Mouse (Mus musculus): ENCODE results near the gene Dus3l. TPM values are rescaled to one million over a fixed set of nuclear protein-coding genes. Genes with fewer than 3 reads are reported as not detected.

The Dus3l gene
- polyA plus RNA-seq, 1 experiment from 2014 or later, result 76.9 TPM

GRCm38 (mm10) chr17:56777568-56777967 is 13.0 kb downstream of the Dus3l start:
- H3K27me3 ChIP-seq (ENCODE audit: control insufficient read depth, insufficient read depth, low read length), result no peaks in the 10 kb centered on the region
- H3K9ac ChIP-seq, result no peak overlapping the region
- 93% methylated on average over 11 of the region's 11 CpGs for WGBS
- no peak overlapping the region for H3K4me2 ChIP-seq (replicated peaks)
- H3K4me1 ChIP-seq (replicated peaks; ENCODE audit: control insufficient read depth, insufficient read depth, low read length), result no peaks in the 10 kb centered on the region
- H3K4me3 ChIP-seq (replicated peaks; ENCODE audit: low read length), result no peak overlapping the region
- no peaks in the 10 kb centered on the region for H3K9me3 ChIP-seq (ENCODE audit: control insufficient read depth, low read length)
- no peak for DNase-seq (ENCODE audit: low spot score)
- no peak overlapping the region for H3K27ac ChIP-seq
- no peak for ATAC-seq (ENCODE audit: low FRiP score)
- 0 out of 2 replicates have a peak, but pooled peaks cover 17% of the 10 kb centered on the region for H3K36me3 ChIP-seq (replicated peaks; ENCODE audit: control insufficient read depth, insufficient read depth)

- no peak for DNase-seq (ENCODE audit: low spot score)
- H3K4me2 ChIP-seq (replicated peaks), result no peak overlapping the region
- no peaks in the 10 kb centered on the region for H3K9me3 ChIP-seq (ENCODE audit: control insufficient read depth, low read length)
- no peak overlapping the region for H3K9ac ChIP-seq
- 0 out of 2 replicates have a peak, but pooled peaks cover 17% of the 10 kb centered on the region for H3K36me3 ChIP-seq (replicated peaks; ENCODE audit: control insufficient read depth, insufficient read depth)
- H3K27me3 ChIP-seq (ENCODE audit: control insufficient read depth, insufficient read depth, low read length), result no peaks in the 10 kb centered on the region
- H3K4me3 ChIP-seq (replicated peaks; ENCODE audit: low read length), result no peak overlapping the region
- no peak overlapping the region for H3K27ac ChIP-seq
- no peaks in the 10 kb centered on the region for H3K4me1 ChIP-seq (replicated peaks; ENCODE audit: control insufficient read depth, insufficient read depth, low read length)
- WGBS, result 55% methylated on average over 3 of the region's 3 CpGs
- no peak for ATAC-seq (ENCODE audit: low FRiP score)
Observed at GRCm38 (mm10) chr17:56778779-56779362, 14.3 kb downstream of the Dus3l start.

- Histone ChIP-seq H3K9me3 (ENCODE audit: control insufficient read depth, low read length) (no peaks in the 10 kb centered on the region), H3K4me1 (replicated peaks; ENCODE audit: control insufficient read depth, insufficient read depth, low read length) (no peaks in the 10 kb centered on the region), H3K36me3 (replicated peaks; ENCODE audit: control insufficient read depth, insufficient read depth) (0 out of 2 replicates have a peak, but pooled peaks cover 17% of the 10 kb centered on the region), H3K4me3 (replicated peaks; ENCODE audit: low read length) (no peak overlapping the region), H3K27me3 (ENCODE audit: control insufficient read depth, insufficient read depth, low read length) (no peaks in the 10 kb centered on the region), H3K9ac (no peak overlapping the region), H3K27ac (no peak overlapping the region), H3K4me2 (replicated peaks) (no peak overlapping the region)
- DNase-seq (ENCODE audit: low spot score) (no peak), ATAC-seq (ENCODE audit: low FRiP score) (no peak)
- WGBS, result 88% methylated on average over 13 of the region's 13 CpGs
Observed at GRCm38 (mm10) chr17:56780291-56780978, 15.9 kb downstream of the Dus3l start.

- WGBS, result 76% methylated on average over 3 of the region's 3 CpGs
- no peak overlapping the region for H3K27ac ChIP-seq
- no peak for DNase-seq (ENCODE audit: low spot score)
- H3K4me3 ChIP-seq (replicated peaks; ENCODE audit: low read length), result no peak overlapping the region
- no peaks in the 10 kb centered on the region for H3K4me1 ChIP-seq (replicated peaks; ENCODE audit: control insufficient read depth, insufficient read depth, low read length)
- no peaks in the 10 kb centered on the region for H3K27me3 ChIP-seq (ENCODE audit: control insufficient read depth, insufficient read depth, low read length)
- H3K4me2 ChIP-seq (replicated peaks), result no peak overlapping the region
- no peaks in the 10 kb centered on the region for H3K36me3 ChIP-seq (replicated peaks; ENCODE audit: control insufficient read depth, insufficient read depth)
- ATAC-seq (ENCODE audit: low FRiP score), result no peak
- H3K9me3 ChIP-seq (ENCODE audit: control insufficient read depth, low read length), result no peaks in the 10 kb centered on the region
- H3K9ac ChIP-seq, result no peak overlapping the region
Observed at GRCm38 (mm10) chr17:56788886-56789285, 24.3 kb downstream of the Dus3l start.

GRCm38 (mm10) chr17:56789286-56789685 is 24.7 kb downstream of the Dus3l start:
- H3K4me2 ChIP-seq (replicated peaks), result no peak overlapping the region
- DNase-seq (ENCODE audit: low spot score), result no peak
- H3K4me3 ChIP-seq (replicated peaks; ENCODE audit: low read length), result no peak overlapping the region
- H3K27ac ChIP-seq, result no peak overlapping the region
- no peaks in the 10 kb centered on the region for H3K27me3 ChIP-seq (ENCODE audit: control insufficient read depth, insufficient read depth, low read length)
- no peaks in the 10 kb centered on the region for H3K4me1 ChIP-seq (replicated peaks; ENCODE audit: control insufficient read depth, insufficient read depth, low read length)
- no peaks in the 10 kb centered on the region for H3K9me3 ChIP-seq (ENCODE audit: control insufficient read depth, low read length)
- WGBS, result 91% methylated on average over 6 of the region's 6 CpGs
- H3K36me3 ChIP-seq (replicated peaks; ENCODE audit: control insufficient read depth, insufficient read depth), result no peaks in the 10 kb centered on the region
- ATAC-seq (ENCODE audit: low FRiP score), result no peak
- no peak overlapping the region for H3K9ac ChIP-seq

GRCm38 (mm10) chr17:56792588-56792987 is 28.0 kb downstream of the Dus3l start:
- Histone ChIP-seq H3K4me3 (replicated peaks; ENCODE audit: low read length) (no peak overlapping the region), H3K9ac (no peak overlapping the region), H3K27me3 (ENCODE audit: control insufficient read depth, insufficient read depth, low read length) (no peaks in the 10 kb centered on the region), H3K36me3 (replicated peaks; ENCODE audit: control insufficient read depth, insufficient read depth) (no peaks in the 10 kb centered on the region), H3K27ac (no peak overlapping the region), H3K4me2 (replicated peaks) (no peak overlapping the region), H3K9me3 (ENCODE audit: control insufficient read depth, low read length) (no peaks in the 10 kb centered on the region), H3K4me1 (replicated peaks; ENCODE audit: control insufficient read depth, insufficient read depth, low read length) (no peaks in the 10 kb centered on the region)
- ATAC-seq (ENCODE audit: low FRiP score) (no peak), DNase-seq (ENCODE audit: low spot score) (no peak)
- 76% methylated on average over 3 of the region's 3 CpGs for WGBS

GRCm38 (mm10) chr17:56793614-56794319 is 29.2 kb downstream of the Dus3l start:
- Histone ChIP-seq H3K4me2 (replicated peaks) (no peak overlapping the region), H3K27ac (no peak overlapping the region), H3K4me3 (replicated peaks; ENCODE audit: low read length) (no peak overlapping the region), H3K36me3 (replicated peaks; ENCODE audit: control insufficient read depth, insufficient read depth) (no peaks in the 10 kb centered on the region), H3K9ac (no peak overlapping the region), H3K27me3 (ENCODE audit: control insufficient read depth, insufficient read depth, low read length) (no peaks in the 10 kb centered on the region), H3K9me3 (ENCODE audit: control insufficient read depth, low read length) (no peaks in the 10 kb centered on the region), H3K4me1 (replicated peaks; ENCODE audit: control insufficient read depth, insufficient read depth, low read length) (no peaks in the 10 kb centered on the region)
- 71% methylated on average over 6 of the region's 6 CpGs for WGBS
- no peak for ATAC-seq (ENCODE audit: low FRiP score)
- DNase-seq (ENCODE audit: low spot score), result no peak

- Histone ChIP-seq H3K4me1 (replicated peaks; ENCODE audit: control insufficient read depth, insufficient read depth, low read length) (0 out of 2 replicates have a peak, but pooled peaks cover 2% of the 10 kb centered on the region), H3K27ac (no peak overlapping the region), H3K9ac (no peak overlapping the region), H3K4me3 (replicated peaks; ENCODE audit: low read length) (no peak overlapping the region), H3K4me2 (replicated peaks) (no peak overlapping the region), H3K36me3 (replicated peaks; ENCODE audit: control insufficient read depth, insufficient read depth) (no peaks in the 10 kb centered on the region), H3K9me3 (ENCODE audit: control insufficient read depth, low read length) (no peaks in the 10 kb centered on the region), H3K27me3 (ENCODE audit: control insufficient read depth, insufficient read depth, low read length) (no peaks in the 10 kb centered on the region)
- DNase-seq (ENCODE audit: low spot score), result no peak
- 78% methylated on average over 3 of the region's 3 CpGs for WGBS
- no peak for ATAC-seq (ENCODE audit: low FRiP score)
Observed at GRCm38 (mm10) chr17:56799276-56799675, 34.7 kb downstream of the Dus3l start.

GRCm38 (mm10) chr17:56802065-56802464 is 37.5 kb downstream of the Dus3l start:
- Histone ChIP-seq H3K27ac (no peak overlapping the region), H3K36me3 (replicated peaks; ENCODE audit: control insufficient read depth, insufficient read depth) (no peaks in the 10 kb centered on the region), H3K9me3 (ENCODE audit: control insufficient read depth, low read length) (no peaks in the 10 kb centered on the region), H3K27me3 (ENCODE audit: control insufficient read depth, insufficient read depth, low read length) (no peaks in the 10 kb centered on the region), H3K4me1 (replicated peaks; ENCODE audit: control insufficient read depth, insufficient read depth, low read length) (0 out of 2 replicates have a peak, but pooled peaks cover 5% of the 10 kb centered on the region), H3K4me3 (replicated peaks; ENCODE audit: low read length) (no peak overlapping the region), H3K9ac (no peak overlapping the region), H3K4me2 (replicated peaks) (no peak overlapping the region)
- WGBS, result 86% methylated on average over 8 of the region's 8 CpGs
- ATAC-seq (ENCODE audit: low FRiP score) (no peak), DNase-seq (ENCODE audit: low spot score) (no peak)

All from hindbrain, embryonic 14.5 days (tissue).